In genomic region chr1:83717056-83717455, GRCm38 (mm10) we compare ENCODE assay signal across 8 mouse cellular contexts.
DNase-seq lines count a peak whose midpoint lies in the region; ATAC-seq and TF ChIP-seq lines count a peak whose summit lies in the region.

No protein-coding gene starts in this region.

- no peaks in the 10 kb centered on the region for H3K4me1 ChIP-seq in hindbrain, embryonic 11.5 days (replicated peaks; ENCODE audit: control insufficient read depth, insufficient read depth, low read length)
- no peaks in the 10 kb centered on the region for H3K4me1 ChIP-seq in hindbrain, embryonic 12.5 days
- H3K4me1 ChIP-seq in MEL (ENCODE audit: control insufficient read depth in 1 of 2, insufficient read depth in 2 of 2, low read length in 2 of 2): no peaks in the 10 kb centered on the region

- no peak for TF ChIP-seq POLR2A in MEL (IDR thresholded peaks at IDR 0.05; ENCODE audit: control insufficient read depth in 1 of 2, insufficient read depth in 1 of 2, low read depth in 1 of 2, low read length in 2 of 2, poor library complexity in 1 of 2)

- H3K27ac ChIP-seq in hindbrain, embryonic 11.5 days (ENCODE audit: low read depth, low read length): no peak overlapping the region
- H3K27ac ChIP-seq in hindbrain, embryonic 12.5 days: no peak overlapping the region
- no peak overlapping the region for H3K27ac ChIP-seq in MEL (ENCODE audit: control insufficient read depth, low read depth, low read length)

- H3K9me3 ChIP-seq in hindbrain, embryonic 11.5 days (ENCODE audit: control insufficient read depth, low read length): no peaks in the 10 kb centered on the region
- H3K9me3 ChIP-seq in hindbrain, embryonic 12.5 days (replicated peaks): no peaks in the 10 kb centered on the region
- no peaks in the 10 kb centered on the region for H3K9me3 ChIP-seq in MEL (replicated peaks; ENCODE audit: insufficient read depth, low read length)

- H3K79me2 ChIP-seq in MEL (ENCODE audit: control insufficient read depth, insufficient read depth, low read length, poor library complexity): no peaks in the 10 kb centered on the region

- peak; percentile 64 for DNase-seq in hindbrain, embryonic 11.5 days (ENCODE audit: low spot score)
- DNase-seq in MEL (ENCODE audit: low read depth, low spot score): peak; percentile 2
- DNase-seq in heart, postnatal 4 days: peak; percentile 52
- no peak for DNase-seq in ovary, postnatal 10 days (ENCODE audit: low spot score)
- DNase-seq in testis, postnatal 10 days (ENCODE audit: low spot score): no peak

- 0% methylated on average over 1 of the region's 1 CpGs for WGBS in hindbrain, embryonic 11.5 days
- 0% methylated on average over 1 of the region's 1 CpGs for WGBS in hindbrain, embryonic 12.5 days

- no peaks in the 10 kb centered on the region for H3K27me3 ChIP-seq in hindbrain, embryonic 11.5 days (ENCODE audit: control insufficient read depth, insufficient read depth, low read length)
- no peaks in the 10 kb centered on the region for H3K27me3 ChIP-seq in hindbrain, embryonic 12.5 days
- H3K27me3 ChIP-seq in MEL (ENCODE audit: control insufficient read depth in 1 of 2, insufficient read depth in 2 of 2, low read length in 2 of 2): no peaks in the 10 kb centered on the region

- no peak overlapping the region for H3K4me3 ChIP-seq in hindbrain, embryonic 11.5 days (ENCODE audit: low read depth, low read length)
- H3K4me3 ChIP-seq in hindbrain, embryonic 12.5 days: no peak overlapping the region
- H3K4me3 ChIP-seq in MEL (ENCODE audit: control insufficient read depth in 1 of 2, insufficient read depth in 1 of 2, low read depth in 2 of 2, low read length in 2 of 2): no peak overlapping the region

- peak in 1 of 3 experiments; percentile 24; a peak in 2 of 6 replicates for TF ChIP-seq CTCF in MEL (IDR thresholded peaks at IDR 0.05 in 2 of 3, conservative IDR thresholded peaks at IDR 0.05 in 1 of 3; ENCODE audit: control insufficient read depth in 1 of 3, insufficient read depth in 1 of 3, low read depth in 2 of 3, low read length in 3 of 3, poor library complexity in 1 of 3, severe bottlenecking in 1 of 3)

- no peak overlapping the region for H3K9ac ChIP-seq in hindbrain, embryonic 11.5 days (ENCODE audit: low read depth, low read length)
- H3K9ac ChIP-seq in hindbrain, embryonic 12.5 days: no peak overlapping the region
- no peak overlapping the region for H3K9ac ChIP-seq in MEL (ENCODE audit: control insufficient read depth, low read depth, low read length, poor library complexity, severe bottlenecking)

- TF ChIP-seq RAD21 in MEL (IDR thresholded peaks at IDR 0.05; ENCODE audit: low read depth, low read length): peak; percentile 20

- no peak overlapping the region for H3K4me2 ChIP-seq in hindbrain, embryonic 11.5 days (replicated peaks; ENCODE audit: low read depth, low read length)
- no peak overlapping the region for H3K4me2 ChIP-seq in hindbrain, embryonic 12.5 days (replicated peaks)

- no peak for TF ChIP-seq EP300 in MEL (IDR thresholded peaks at IDR 0.05; ENCODE audit: low read depth in 1 of 2, low read length in 2 of 2)

- H3K36me3 ChIP-seq in hindbrain, embryonic 11.5 days (ENCODE audit: control insufficient read depth, insufficient read depth, low read length): no peaks in the 10 kb centered on the region
- no peaks in the 10 kb centered on the region for H3K36me3 ChIP-seq in hindbrain, embryonic 12.5 days
- H3K36me3 ChIP-seq in MEL (ENCODE audit: control insufficient read depth in 1 of 2, insufficient read depth in 2 of 2, low read length in 2 of 2): no peaks in the 10 kb centered on the region

- no peak for ATAC-seq in hindbrain, embryonic 11.5 days (ENCODE audit: low FRiP score)
- ATAC-seq in hindbrain, embryonic 12.5 days (ENCODE audit: low FRiP score): no peak
- peak; percentile 70; the same call in 1 of the 2 replicates for ATAC-seq in cerebellum, adult (ENCODE audit: insufficient number of reproducible peaks, low FRiP score, low TSS enrichment)
- 0 out of 2 replicates have a peak, but pooled peaks have one; percentile 44 for ATAC-seq in megakaryocyte progenitor cell, adult 5-6 weeks (replicated peaks; ENCODE audit: poor library complexity)

TF ChIP-seq in MEL, 35 proteins besides CTCF, POLR2A, EP300 and RAD21:
- TF ChIP-seq RCOR1 (IDR thresholded peaks at IDR 0.05; ENCODE audit: low read depth, low read length) (no peak), POLR2AphosphoS2 (IDR thresholded peaks at IDR 0.05; ENCODE audit: low read length) (no peak), MAX (IDR thresholded peaks at IDR 0.05; ENCODE audit: low read length) (no peak), NELFE (IDR thresholded peaks at IDR 0.05; ENCODE audit: low read depth, low read length) (no peak), TCF12 (IDR thresholded peaks at IDR 0.05; ENCODE audit: low read depth, low read length) (no peak), KAT2A (conservative IDR thresholded peaks at IDR 0.05; ENCODE audit: low read depth, low read length) (no peak), NRF1 (IDR thresholded peaks at IDR 0.05; ENCODE audit: insufficient read depth, low read depth, low read length, poor library complexity, severe bottlenecking) (no peak), MXI1 (IDR thresholded peaks at IDR 0.05; ENCODE audit: low read depth, low read length) (no peak), UBTF (IDR thresholded peaks at IDR 0.05; ENCODE audit: borderline replicate concordance, insufficient read depth, low read depth, low read length) (no peak), HCFC1 (IDR thresholded peaks at IDR 0.05; ENCODE audit: low read depth, low read length) (no peak), JUND (IDR thresholded peaks at IDR 0.05; ENCODE audit: low read depth, low read length) (no peak), BHLHE40 (IDR thresholded peaks at IDR 0.05; ENCODE audit: borderline replicate concordance, low read depth, low read length) (no peak), GATA1 (IDR thresholded peaks at IDR 0.05; ENCODE audit: low read depth, low read length) (no peak)
TF ChIP-seq in MEL: peak in this region for 0.

Comparison
In these comparisons a context has a peak if more than half of its experiments do, and no peak if none do; other contexts are left out.
1. ATAC-seq: peak in cerebellum, adult (single experiment) and megakaryocyte progenitor cell, adult 5-6 weeks (single experiment); none in hindbrain, embryonic 11.5 days (single experiment) and hindbrain, embryonic 12.5 days (single experiment).
2. DNase-seq: peak in hindbrain, embryonic 11.5 days (single experiment), MEL (single experiment) and heart, postnatal 4 days (single experiment); none in ovary, postnatal 10 days (single experiment) and testis, postnatal 10 days (single experiment).